Comparison of ENCODE assay signal across 17 mouse cellular contexts in genomic region chr5:14621146-14621545, GRCm38 (mm10).
DNase-seq lines count a peak whose midpoint lies in the region; ATAC-seq lines count a peak whose summit lies in the region.
"Had no signal": no experiment of that assay in that cellular context is flagged by ENCODE, and none has a peak within 500 bp of the region (broad histone marks: within the 10 kb centered on the region; RNA-seq: fewer than 3 reads in every experiment).

No protein-coding gene starts in this region.

- ATAC-seq in frontal cortex, adult (ENCODE audit: low TSS enrichment) = peak; percentile 58
- ATAC-seq: CD4-positive, CD25-positive, alpha-beta regulatory T cell, adult 4 months; forebrain, embryonic 15.5 days; midbrain, embryonic 13.5 days had no signal

- no peak for DNase-seq in frontal cortex, postnatal 10 days (ENCODE audit: low spot score in 2 of 2)
- DNase-seq in right cerebral cortex, adult 2 months (ENCODE audit: low spot score in 2 of 2) = peak; percentile 23 to 37
- no peak for DNase-seq in right cerebral cortex, postnatal 4 days
- DNase-seq in cerebellum, postnatal 14 days = peak; percentile 45 to 69
- no peak for DNase-seq in urinary bladder, postnatal 10 days (ENCODE audit: low spot score)
- no peak for DNase-seq in ovary, adult 18-20 months (ENCODE audit: low spot score)
- DNase-seq: adrenal gland, postnatal 14 days; heart, postnatal 36 days; kidney, adult 18-20 months; liver, embryonic 13.5 days; lung, adult 2 months; thymus, adult 18-20 months; thymus, postnatal 36 days had no signal

Comparison
In these comparisons a context has a peak if more than half of its experiments do, and no peak if none do; other contexts are left out.
1. DNase-seq: peak in right cerebral cortex, adult 2 months (2 of 2) and cerebellum, postnatal 14 days (2 of 2); none in frontal cortex, postnatal 10 days (0 of 2), right cerebral cortex, postnatal 4 days (single experiment), urinary bladder, postnatal 10 days (single experiment) and ovary, adult 18-20 months (single experiment).